Comparison of ENCODE assay signal across 8 mouse cellular contexts in the genomic region with DNA sequence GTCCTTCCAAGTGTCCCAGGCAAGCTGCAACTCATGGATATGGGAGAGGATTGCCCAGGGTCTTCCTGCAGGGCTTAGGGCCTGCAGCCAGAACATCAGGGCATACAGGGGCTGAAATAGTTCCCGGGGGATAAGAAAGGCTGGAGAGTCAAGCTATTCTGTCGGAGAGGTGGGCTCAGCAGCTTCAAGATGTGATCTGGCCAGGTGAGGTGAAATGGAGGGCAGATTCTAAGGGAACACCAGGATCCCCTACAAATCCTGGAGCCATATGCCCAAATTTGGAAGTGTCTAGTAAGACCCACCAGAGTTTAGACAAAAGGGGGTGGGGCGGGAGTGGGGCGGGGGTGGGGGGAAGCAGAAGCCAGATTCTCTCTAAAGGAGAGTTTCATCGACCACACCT. TPM values are rescaled to one million over a fixed set of nuclear protein-coding genes. Genes with fewer than 3 reads are reported as not detected.
DNase-seq lines count a peak whose midpoint lies in the region; ATAC-seq lines count a peak whose summit lies in the region.

No protein-coding gene starts in this region.

- H3K27ac ChIP-seq in heart, embryonic 15.5 days = peak overlapping the region; percentile 88
- no peak overlapping the region for H3K27ac ChIP-seq in hindbrain, embryonic 11.5 days (ENCODE audit: low read depth, low read length)
- no peak overlapping the region for H3K27ac ChIP-seq in midbrain, embryonic 11.5 days (ENCODE audit: low read depth, low read length)

- no peaks in the 10 kb centered on the region for H3K27me3 ChIP-seq in heart, embryonic 15.5 days
- peaks cover 4% of the 10 kb centered on the region for H3K27me3 ChIP-seq in hindbrain, embryonic 11.5 days (ENCODE audit: control insufficient read depth, insufficient read depth, low read length)
- peaks cover 6% of the 10 kb centered on the region for H3K27me3 ChIP-seq in midbrain, embryonic 11.5 days (ENCODE audit: control insufficient read depth, insufficient read depth, low read length)

- no peak for ATAC-seq in heart, embryonic 15.5 days (replicated peaks; ENCODE audit: insufficient number of reproducible peaks, insufficient read depth, low FRiP score, low read depth)
- ATAC-seq in hindbrain, embryonic 11.5 days (ENCODE audit: low FRiP score) = no peak
- ATAC-seq in midbrain, embryonic 11.5 days (ENCODE audit: low FRiP score) = no peak

- peak overlapping the region; percentile 85 for H3K9ac ChIP-seq in heart, embryonic 15.5 days
- no peak overlapping the region for H3K9ac ChIP-seq in hindbrain, embryonic 11.5 days (ENCODE audit: low read depth, low read length)
- H3K9ac ChIP-seq in midbrain, embryonic 11.5 days (ENCODE audit: low read length) = no peak overlapping the region

- WGBS in heart, embryonic 15.5 days = 2% methylated on average over 5 of the region's 5 CpGs
- WGBS in hindbrain, embryonic 11.5 days = 13% methylated on average over 5 of the region's 5 CpGs
- WGBS in midbrain, embryonic 11.5 days = 41% methylated on average over 5 of the region's 5 CpGs

- peak overlapping the region; percentile 78 for H3K4me2 ChIP-seq in heart, embryonic 15.5 days
- H3K4me2 ChIP-seq in hindbrain, embryonic 11.5 days (replicated peaks; ENCODE audit: low read depth, low read length) = peak overlapping the region; percentile 94
- H3K4me2 ChIP-seq in midbrain, embryonic 11.5 days = peak overlapping the region; percentile 6

- no peaks in the 10 kb centered on the region for H3K9me3 ChIP-seq in heart, embryonic 15.5 days (replicated peaks)
- no peaks in the 10 kb centered on the region for H3K9me3 ChIP-seq in hindbrain, embryonic 11.5 days (ENCODE audit: control insufficient read depth, low read length)
- no peaks in the 10 kb centered on the region for H3K9me3 ChIP-seq in midbrain, embryonic 11.5 days (ENCODE audit: control insufficient read depth, low read length)

- H3K4me1 ChIP-seq in heart, embryonic 15.5 days (replicated peaks) = peaks cover 49% of the 10 kb centered on the region
- H3K4me1 ChIP-seq in hindbrain, embryonic 11.5 days (replicated peaks; ENCODE audit: control insufficient read depth, insufficient read depth, low read length) = no peaks in the 10 kb centered on the region; the same call in none of the 2 replicates
- H3K4me1 ChIP-seq in midbrain, embryonic 11.5 days (ENCODE audit: control insufficient read depth, insufficient read depth, low read length) = no peaks in the 10 kb centered on the region; the same call in 1 of the 2 replicates

- DNase-seq in heart, postnatal 14 days = no peak
- peak; percentile 36 for DNase-seq in NIH3T3 (ENCODE audit: low read depth)
- no peak for DNase-seq in hindbrain, embryonic 11.5 days (ENCODE audit: low spot score)
- no peak for DNase-seq in midbrain, embryonic 11.5 days (ENCODE audit: low spot score, missing footprints)
- DNase-seq in cerebellum, postnatal 36 days = no peak
- no peak for DNase-seq in gastrocnemius, postnatal 4 days (ENCODE audit: low spot score in 2 of 2)
- no peak for DNase-seq in left cerebral cortex, postnatal 14 days (ENCODE audit: low spot score in 2 of 2)

- no peaks in the 10 kb centered on the region for H3K36me3 ChIP-seq in heart, embryonic 15.5 days
- no peaks in the 10 kb centered on the region for H3K36me3 ChIP-seq in hindbrain, embryonic 11.5 days (ENCODE audit: control insufficient read depth, insufficient read depth, low read length)
- H3K36me3 ChIP-seq in midbrain, embryonic 11.5 days (ENCODE audit: control insufficient read depth, insufficient read depth, low read length) = no peaks in the 10 kb centered on the region

- H3K4me3 ChIP-seq in heart, embryonic 15.5 days = peak overlapping the region; percentile 72
- peak overlapping the region; percentile 41 for H3K4me3 ChIP-seq in hindbrain, embryonic 11.5 days (ENCODE audit: low read depth, low read length)
- peak overlapping the region; percentile 36; the same call in 1 of the 2 replicates for H3K4me3 ChIP-seq in midbrain, embryonic 11.5 days (ENCODE audit: low read depth, low read length)

- intact Hi-C loops in heart, postnatal 14 days (cut with DNase I) = no loop called here
- intact Hi-C loops in left cerebral cortex, postnatal 14 days (cut with DNase I) = no loop called here

RNA-seq across cellular contexts. Expression of a gene that starts 1.0 kb away (rescaled TPM):
- 315 and 367 TPM in 2 replicates for polyA plus RNA-seq in heart, embryonic 15.5 days (2015; fragmentation: Nextera tagmentation; extraction: Ambion mirVana)
- 100 to 1,000 TPM; 252 to 259 TPM for total RNA-seq in heart, postnatal 14 days (2021)
- 90.2 and 91.6 TPM in 2 replicates for polyA plus RNA-seq in hindbrain, embryonic 11.5 days (2014; fragmentation: Nextera tagmentation; extraction: Ambion mirVana)
- polyA plus RNA-seq in midbrain, embryonic 11.5 days (2014; fragmentation: Nextera tagmentation; extraction: Ambion mirVana) = 71.2 and 77.6 TPM in 2 replicates
- total RNA-seq in gastrocnemius, postnatal 4 days (2021) = 100 to 1,000 TPM; 466 to 474 TPM
- total RNA-seq in left cerebral cortex, postnatal 14 days (2021) = 10 to 100 TPM; 84.5 to 90.8 TPM

RNA-seq across cellular contexts. Expression of a gene that starts 45.6 kb away (rescaled TPM):
- 17.6 and 21.4 TPM in 2 replicates for polyA plus RNA-seq in heart, embryonic 15.5 days (2015; fragmentation: Nextera tagmentation; extraction: Ambion mirVana)
- 10 to 100 TPM; 11.9 to 12.8 TPM for total RNA-seq in heart, postnatal 14 days (2021)
- polyA plus RNA-seq in hindbrain, embryonic 11.5 days (2014; fragmentation: Nextera tagmentation; extraction: Ambion mirVana) = 0.36 and 1.1 TPM in 2 replicates
- 0.37 and 0.41 TPM in 2 replicates for polyA plus RNA-seq in midbrain, embryonic 11.5 days (2014; fragmentation: Nextera tagmentation; extraction: Ambion mirVana)
- total RNA-seq in gastrocnemius, postnatal 4 days (2021) = 10 to 100 TPM; 13.2 to 17.9 TPM
- total RNA-seq in left cerebral cortex, postnatal 14 days (2021) = under 1 TPM; 0.27 to 0.55 TPM

Comparison
In these comparisons a context has a peak if more than half of its experiments do, and no peak if none do; other contexts are left out.
1. H3K4me2 ChIP-seq: peak in every context shown above with its lines; median percentile 94 in hindbrain, embryonic 11.5 days; 78 in heart, embryonic 15.5 days; 6 in midbrain, embryonic 11.5 days.
2. RNA of a gene that starts 45.6 kb away (total RNA-seq): 13.2 to 17.9 TPM in gastrocnemius, postnatal 4 days and 11.9 to 12.8 TPM in heart, postnatal 14 days; 0.27 to 0.55 TPM in left cerebral cortex, postnatal 14 days; every median in the first group is over 4 times any median in the second.
3. Peak in every context shown above with its lines, with median percentiles within 50 percentile points of each other: H3K4me3 ChIP-seq.